19 mouse cellular contexts compared by ENCODE assay signal in the genomic region with DNA sequence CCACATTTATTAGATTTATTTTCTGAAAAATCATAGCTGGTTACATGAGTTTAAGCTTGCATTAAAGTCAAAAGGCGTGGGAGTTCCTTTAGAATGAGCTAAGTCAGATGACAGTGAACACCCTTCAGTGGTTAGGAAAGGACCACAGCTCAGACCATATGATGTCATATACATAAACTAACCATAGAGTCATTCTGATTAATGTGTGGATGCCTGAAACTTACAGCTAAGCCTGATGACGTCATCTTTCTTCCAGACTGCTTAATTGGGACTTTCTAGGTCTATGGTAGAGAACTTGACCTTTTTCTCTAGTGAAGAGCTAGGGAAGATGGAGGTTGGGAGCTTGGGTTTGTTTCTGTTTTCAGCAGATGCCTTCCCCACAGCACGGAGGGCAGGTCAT.
DNase-seq lines count a peak whose midpoint lies in the region; ATAC-seq and TF ChIP-seq lines count a peak whose summit lies in the region.
"Had no signal": no experiment of that assay in that cellular context is flagged by ENCODE, and none has a peak within 500 bp of the region (broad histone marks: within the 10 kb centered on the region; RNA-seq: fewer than 3 reads in every experiment).

No protein-coding gene starts in this region.

- no peak overlapping the region for H3K9ac ChIP-seq in limb, embryonic 13.5 days
- H3K9ac ChIP-seq in CH12.LX (ENCODE audit: insufficient read depth, low read depth): no peak overlapping the region
- no peak overlapping the region for H3K9ac ChIP-seq in intestine, postnatal 0 days (ENCODE audit: low read depth, low read length)
- no peak overlapping the region for H3K9ac ChIP-seq in midbrain, embryonic 16.5 days (ENCODE audit: low read depth, low read length)
- H3K9ac ChIP-seq: embryonic facial prominence, embryonic 15.5 days; forebrain, embryonic 13.5 days; hindbrain, embryonic 14.5 days; limb, embryonic 15.5 days; neural tube, embryonic 13.5 days had no signal

- H3K27ac ChIP-seq in limb, embryonic 13.5 days: no peak overlapping the region
- no peak overlapping the region for H3K27ac ChIP-seq in limb, embryonic 10.5 days
- no peak overlapping the region for H3K27ac ChIP-seq in CH12.LX (ENCODE audit: insufficient read depth, low read depth)
- H3K27ac ChIP-seq in intestine, postnatal 0 days (ENCODE audit: low read depth, low read length): no peak overlapping the region
- no peak overlapping the region for H3K27ac ChIP-seq in midbrain, embryonic 16.5 days (ENCODE audit: low read length)
- H3K27ac ChIP-seq: embryonic facial prominence, embryonic 15.5 days; forebrain, embryonic 13.5 days; hindbrain, embryonic 14.5 days; limb, embryonic 15.5 days; neural tube, embryonic 13.5 days had no signal

- WGBS in limb, embryonic 13.5 days: 89% methylated on average over 3 of the region's 3 CpGs
- 85% methylated on average over 3 of the region's 3 CpGs for WGBS in limb, embryonic 10.5 days
- WGBS in intestine, postnatal 0 days: 83% methylated on average over 3 of the region's 3 CpGs
- 94% methylated on average over 3 of the region's 3 CpGs for WGBS in midbrain, embryonic 16.5 days

- no peak for TF ChIP-seq POLR2A in CH12.LX (IDR thresholded peaks at IDR 0.05; ENCODE audit: low read depth, low read length)

- no peak overlapping the region for H3K4me2 ChIP-seq in limb, embryonic 13.5 days (replicated peaks)
- H3K4me2 ChIP-seq in CH12.LX (ENCODE audit: insufficient read depth, low read depth, poor library complexity, severe bottlenecking): no peak overlapping the region
- H3K4me2 ChIP-seq in intestine, postnatal 0 days (replicated peaks; ENCODE audit: low read depth): no peak overlapping the region
- H3K4me2 ChIP-seq in midbrain, embryonic 16.5 days (ENCODE audit: low read length): no peak overlapping the region
- H3K4me2 ChIP-seq: embryonic facial prominence, embryonic 15.5 days; forebrain, embryonic 13.5 days; hindbrain, embryonic 14.5 days; limb, embryonic 15.5 days; neural tube, embryonic 13.5 days had no signal

- ATAC-seq in limb, embryonic 13.5 days (ENCODE audit: low FRiP score, low read depth): 0 out of 2 replicates have a peak, but pooled peaks have one; percentile 32
- ATAC-seq in erythroblast, adult 5-6 weeks (replicated peaks; ENCODE audit: low FRiP score, poor library complexity, severe bottlenecking): 0 out of 2 replicates have a peak, but pooled peaks have one; percentile 20
- no peak for ATAC-seq in intestine, postnatal 0 days
- ATAC-seq in midbrain, embryonic 16.5 days: no peak
- ATAC-seq: forebrain, embryonic 13.5 days had no signal

- no peaks in the 10 kb centered on the region for H3K27me3 ChIP-seq in limb, embryonic 13.5 days
- H3K27me3 ChIP-seq in limb, embryonic 10.5 days (ENCODE audit: low read depth, poor library complexity, severe bottlenecking): no peaks in the 10 kb centered on the region
- H3K27me3 ChIP-seq in CH12.LX (replicated peaks): no peaks in the 10 kb centered on the region
- no peaks in the 10 kb centered on the region for H3K27me3 ChIP-seq in intestine, postnatal 0 days (replicated peaks; ENCODE audit: control insufficient read depth, insufficient read depth, low read length)
- H3K27me3 ChIP-seq in midbrain, embryonic 16.5 days (ENCODE audit: control insufficient read depth, insufficient read depth, low read depth, low read length): no peaks in the 10 kb centered on the region
- H3K27me3 ChIP-seq: embryonic facial prominence, embryonic 15.5 days; forebrain, embryonic 13.5 days; limb, embryonic 15.5 days; neural tube, embryonic 13.5 days had no signal

- no peaks in the 10 kb centered on the region for H3K79me2 ChIP-seq in CH12.LX (replicated peaks; ENCODE audit: control insufficient read depth, extremely low read depth, insufficient read depth, poor library complexity, severe bottlenecking)

- TF ChIP-seq CTCF in CH12.LX (conservative IDR thresholded peaks at IDR 0.05 in 1 of 2, IDR thresholded peaks at IDR 0.05 in 1 of 2; ENCODE audit: low read depth in 2 of 2, low read length in 2 of 2): no peak
- no peak for TF ChIP-seq CTCF in intestine, postnatal 0 days (IDR thresholded peaks at IDR 0.05; ENCODE audit: low read depth)

- in situ Hi-C loops in CH12.LX (cut with MboI; ENCODE audit: low pct_ligation_motif_present, low pct_unique_long_range_greater_than_20kb, low sequenced_read_pairs): no loop called here

- dilution Hi-C loops in CH12.LX (cut with MboI; ENCODE audit: extremely low pct_ligation_motif_present, extremely low pct_unique_long_range_greater_than_20kb, low sequenced_read_pairs): no loop called here

- no peaks in the 10 kb centered on the region for H3K9me3 ChIP-seq in limb, embryonic 13.5 days
- no peaks in the 10 kb centered on the region for H3K9me3 ChIP-seq in limb, embryonic 10.5 days (replicated peaks)
- H3K9me3 ChIP-seq in CH12.LX (replicated peaks; ENCODE audit: low read length): no peaks in the 10 kb centered on the region
- no peaks in the 10 kb centered on the region for H3K9me3 ChIP-seq in intestine, postnatal 0 days (ENCODE audit: control insufficient read depth)
- no peaks in the 10 kb centered on the region for H3K9me3 ChIP-seq in midbrain, embryonic 16.5 days (replicated peaks; ENCODE audit: control insufficient read depth, low read length, poor library complexity, severe bottlenecking)
- H3K9me3 ChIP-seq: embryonic facial prominence, embryonic 15.5 days; forebrain, embryonic 13.5 days; limb, embryonic 15.5 days; neural tube, embryonic 13.5 days had no signal

- peaks cover 7% of the 10 kb centered on the region; the same call in 1 of the 2 replicates for H3K36me3 ChIP-seq in limb, embryonic 13.5 days
- peaks cover 9% of the 10 kb centered on the region; the same call in 1 of the 2 replicates for H3K36me3 ChIP-seq in limb, embryonic 10.5 days
- peaks cover 10 to 39% of the 10 kb centered on the region in 2 experiments for H3K36me3 ChIP-seq in CH12.LX (replicated peaks in 1 of 2; ENCODE audit: control insufficient read depth in 1 of 2, insufficient read depth in 1 of 2, low read length in 1 of 2)
- H3K36me3 ChIP-seq in intestine, postnatal 0 days (ENCODE audit: control insufficient read depth, insufficient read depth): peaks cover 13% of the 10 kb centered on the region
- H3K36me3 ChIP-seq in midbrain, embryonic 16.5 days (ENCODE audit: control insufficient read depth, insufficient read depth, low read length): no peaks in the 10 kb centered on the region
- H3K36me3 ChIP-seq: neural tube, embryonic 13.5 days had no signal

- no peak overlapping the region for H3K4me3 ChIP-seq in limb, embryonic 13.5 days
- H3K4me3 ChIP-seq in limb, embryonic 10.5 days: no peak overlapping the region
- H3K4me3 ChIP-seq in CH12.LX (replicated peaks in 1 of 3; ENCODE audit: low read depth in 2 of 3, low read length in 2 of 3, poor library complexity in 1 of 3): no peak overlapping the region
- no peak overlapping the region for H3K4me3 ChIP-seq in intestine, postnatal 0 days (ENCODE audit: low read depth, low read length)
- H3K4me3 ChIP-seq in midbrain, embryonic 16.5 days (ENCODE audit: low read depth, low read length): no peak overlapping the region
- H3K4me3 ChIP-seq: embryonic facial prominence, embryonic 15.5 days; forebrain, embryonic 13.5 days; limb, embryonic 15.5 days; neural tube, embryonic 13.5 days had no signal

- H3K4me1 ChIP-seq in limb, embryonic 13.5 days: no peaks in the 10 kb centered on the region
- peaks cover 5% of the 10 kb centered on the region; the same call in 1 of the 2 replicates for H3K4me1 ChIP-seq in limb, embryonic 10.5 days
- H3K4me1 ChIP-seq in CH12.LX (ENCODE audit: control insufficient read depth in 1 of 2, insufficient read depth in 2 of 2): peaks cover 6 to 30% of the 10 kb centered on the region in 2 experiments
- H3K4me1 ChIP-seq in intestine, postnatal 0 days (replicated peaks; ENCODE audit: control insufficient read depth, insufficient read depth, low read length): no peaks in the 10 kb centered on the region
- H3K4me1 ChIP-seq in midbrain, embryonic 16.5 days (ENCODE audit: control insufficient read depth, insufficient read depth, low read length): no peaks in the 10 kb centered on the region
- H3K4me1 ChIP-seq: forebrain, embryonic 13.5 days; limb, embryonic 15.5 days had no signal

- TF ChIP-seq RAD21 in CH12.LX (IDR thresholded peaks at IDR 0.05; ENCODE audit: low read depth, low read length): no peak

- TF ChIP-seq EP300 in CH12.LX (IDR thresholded peaks at IDR 0.05; ENCODE audit: low read length): no peak

- no peak for DNase-seq in limb, embryonic 10.5 days (ENCODE audit: low spot score)
- DNase-seq in CH12.LX (ENCODE audit: extremely low read depth): no peak
- DNase-seq in right cerebral cortex, adult 2 months (ENCODE audit: low spot score in 2 of 2): no peak
- DNase-seq: cerebellum, adult 9-11 months; embryo, embryonic 11 days; heart, postnatal 10 days; kidney, adult 18-20 months; kidney, postnatal 25 days; layer of hippocampus, adult 9-11 months; lung, postnatal 10 days had no signal

TF ChIP-seq in CH12.LX, 34 proteins besides CTCF, POLR2A, EP300 and RAD21:
- TF ChIP-seq JUN (IDR thresholded peaks at IDR 0.05; ENCODE audit: insufficient read depth, low read depth, low read length) (peak; percentile 3; the same call in 1 of the 2 replicates), NRF1 (IDR thresholded peaks at IDR 0.05; ENCODE audit: low read depth, low read length) (no peak)

Comparison
In these comparisons a context has a peak if more than half of its experiments do, and no peak if none do; other contexts are left out.
1. ATAC-seq: peak in limb, embryonic 13.5 days (single experiment) and erythroblast, adult 5-6 weeks (single experiment); none in intestine, postnatal 0 days (single experiment) and midbrain, embryonic 16.5 days (single experiment).